Mouse (Mus musculus): Measurements from ENCODE around the gene Hist1h1t. TPM values are rescaled to one million over a fixed set of nuclear protein-coding genes. Genes with fewer than 3 reads are reported as not detected.
"Not testable (repeated sequence)": the region's sequence is repeated elsewhere in the genome, so short reads cannot be mapped to it uniquely, and the experiment has no call there.

Gene Hist1h1t
- polyA plus RNA-seq, 1 experiment from 2014 or later = not detected

DNA sequence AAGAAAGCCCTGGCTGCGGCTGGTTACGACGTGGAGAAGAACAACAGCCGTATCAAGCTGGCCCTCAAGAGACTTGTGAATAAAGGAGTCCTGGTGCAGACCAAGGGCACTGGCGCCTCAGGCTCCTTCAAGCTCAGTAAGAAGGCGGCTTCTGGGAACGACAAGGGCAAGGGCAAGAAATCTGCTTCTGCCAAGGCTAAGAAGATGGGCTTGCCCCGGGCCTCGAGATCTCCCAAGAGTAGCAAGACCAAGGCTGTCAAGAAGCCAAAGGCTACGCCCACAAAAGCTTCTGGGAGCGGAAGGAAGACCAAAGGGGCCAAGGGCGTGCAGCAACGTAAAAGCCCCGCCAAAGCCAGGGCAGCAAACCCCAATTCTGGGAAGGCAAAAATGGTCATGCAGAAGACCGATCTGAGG lies 454 bp downstream of the Hist1h1t start:
- H3K4me2 ChIP-seq (ENCODE audit: low read depth, low read length) = peak overlapping the region; percentile 55
- H3K36me3 ChIP-seq (ENCODE audit: control insufficient read depth, insufficient read depth) = peaks cover 5% of the 10 kb centered on the region; the same call in 1 of the 2 replicates
- peak overlapping the region; percentile 46 for H3K27ac ChIP-seq (ENCODE audit: low read length)
- no peak for ATAC-seq (ENCODE audit: low read depth)
- H3K27me3 ChIP-seq (ENCODE audit: control insufficient read depth, insufficient read depth, low read depth, low read length) = no peaks in the 10 kb centered on the region
- no peaks in the 10 kb centered on the region for H3K9me3 ChIP-seq (replicated peaks; ENCODE audit: control insufficient read depth, low read length)
- H3K4me3 ChIP-seq (ENCODE audit: low read depth, low read length) = peak overlapping the region; percentile 13
- H3K4me1 ChIP-seq (ENCODE audit: control insufficient read depth, low read depth, low read length) = peaks cover 23% of the 10 kb centered on the region
- peak overlapping the region; percentile 54 for H3K9ac ChIP-seq (ENCODE audit: low read depth, low read length)
- WGBS (ENCODE audit: insufficient replicate concordance) = 41% methylated on average over 15 of the region's 15 CpGs

DNA sequence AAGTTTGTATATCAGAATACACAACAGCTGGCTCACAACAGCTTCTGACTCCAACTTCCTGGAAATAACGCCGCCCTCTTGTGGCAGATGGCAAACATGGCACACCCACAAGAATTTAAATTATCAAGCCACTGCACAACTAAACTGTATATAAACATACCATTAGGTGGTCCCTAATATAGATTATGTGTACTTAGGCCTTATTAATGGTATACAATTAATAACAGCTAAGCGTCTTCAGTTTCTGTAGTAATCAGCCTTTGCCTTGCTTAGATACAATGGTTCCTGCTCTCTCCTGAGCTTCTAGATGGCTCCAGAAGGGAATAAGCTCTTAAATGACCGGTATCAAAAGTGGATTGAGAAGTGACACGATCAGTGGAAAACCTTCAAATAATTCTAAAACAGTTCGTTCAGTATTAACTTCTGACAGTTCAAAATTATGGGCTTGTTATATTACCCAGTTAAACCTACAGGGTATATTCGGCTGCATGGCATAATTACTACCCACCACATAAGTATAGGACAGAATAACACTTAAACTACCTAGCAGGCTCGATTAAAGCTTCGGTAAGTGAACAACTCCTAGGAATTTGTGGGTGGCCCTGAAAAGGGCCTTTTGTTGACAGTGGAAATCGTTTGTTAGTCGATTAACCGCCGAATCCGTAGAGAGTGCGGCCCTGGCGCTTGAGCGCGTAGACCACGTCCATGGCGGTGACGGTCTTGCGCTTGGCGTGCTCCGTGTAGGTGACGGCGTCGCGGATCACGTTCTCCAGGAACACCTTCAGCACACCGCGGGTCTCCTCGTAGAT lies 2.1 kb downstream of the Hist1h1t start:
- ATAC-seq (ENCODE audit: low read depth) = peak; percentile 47
- Histone ChIP-seq H3K27ac (ENCODE audit: low read length) (peak overlapping the region; percentile 98), H3K9ac (ENCODE audit: low read depth, low read length) (peak overlapping the region; percentile 75), H3K27me3 (ENCODE audit: control insufficient read depth, insufficient read depth, low read depth, low read length) (no peaks in the 10 kb centered on the region), H3K4me1 (ENCODE audit: control insufficient read depth, low read depth, low read length) (peaks cover 24% of the 10 kb centered on the region), H3K9me3 (replicated peaks; ENCODE audit: control insufficient read depth, low read length) (no peaks in the 10 kb centered on the region), H3K4me3 (ENCODE audit: low read depth, low read length) (peak overlapping the region; percentile 60), H3K36me3 (ENCODE audit: control insufficient read depth, insufficient read depth) (no peaks in the 10 kb centered on the region), H3K4me2 (ENCODE audit: low read depth, low read length) (peak overlapping the region; percentile 71)
- under 1% methylated on average over 24 of the region's 32 CpGs for WGBS (ENCODE audit: insufficient replicate concordance)

DNA sequence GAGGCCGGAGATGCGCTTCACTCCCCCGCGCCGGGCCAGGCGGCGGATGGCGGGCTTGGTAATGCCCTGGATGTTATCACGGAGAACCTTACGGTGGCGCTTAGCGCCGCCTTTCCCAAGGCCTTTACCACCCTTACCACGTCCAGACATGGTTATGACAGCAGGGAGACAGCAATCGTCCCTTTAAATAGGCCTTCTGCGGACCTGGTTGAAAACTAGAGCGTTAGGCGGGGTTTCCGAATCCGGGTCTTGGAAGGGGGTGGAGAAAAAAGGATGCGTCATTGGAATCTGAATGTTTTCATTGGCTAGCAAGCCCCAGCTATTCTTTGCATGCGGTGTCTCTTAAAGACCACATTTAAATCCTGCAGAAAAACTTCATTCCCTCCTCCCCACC lies 2.7 kb downstream of the Hist1h1t start, which contains the start of gene Hist1h4c:
TSS of gene Hist1h4c (minus strand) at position 155 of the 394 bp plus-strand sequence.
- Histone ChIP-seq H3K4me1 (ENCODE audit: control insufficient read depth, low read depth, low read length) (peaks cover 24% of the 10 kb centered on the region), H3K27ac (ENCODE audit: low read length) (peak within 1 kb of the TSS; percentile 98), H3K9me3 (replicated peaks; ENCODE audit: control insufficient read depth, low read length) (no peaks in the 10 kb centered on the region), H3K27me3 (ENCODE audit: control insufficient read depth, insufficient read depth, low read depth, low read length) (no peaks in the 10 kb centered on the region), H3K4me2 (ENCODE audit: low read depth, low read length) (peak within 1 kb of the TSS; percentile 71), H3K9ac (ENCODE audit: low read depth, low read length) (peak within 1 kb of the TSS; percentile 75), H3K36me3 (ENCODE audit: control insufficient read depth, insufficient read depth) (no peaks in the 10 kb centered on the region), H3K4me3 (ENCODE audit: low read depth, low read length) (peak within 1 kb of the TSS; percentile 60)
- WGBS (ENCODE audit: insufficient replicate concordance) = 0% methylated on average over 20 of the region's 22 CpGs
- ATAC-seq (ENCODE audit: low read depth) = peak; percentile 91

DNA sequence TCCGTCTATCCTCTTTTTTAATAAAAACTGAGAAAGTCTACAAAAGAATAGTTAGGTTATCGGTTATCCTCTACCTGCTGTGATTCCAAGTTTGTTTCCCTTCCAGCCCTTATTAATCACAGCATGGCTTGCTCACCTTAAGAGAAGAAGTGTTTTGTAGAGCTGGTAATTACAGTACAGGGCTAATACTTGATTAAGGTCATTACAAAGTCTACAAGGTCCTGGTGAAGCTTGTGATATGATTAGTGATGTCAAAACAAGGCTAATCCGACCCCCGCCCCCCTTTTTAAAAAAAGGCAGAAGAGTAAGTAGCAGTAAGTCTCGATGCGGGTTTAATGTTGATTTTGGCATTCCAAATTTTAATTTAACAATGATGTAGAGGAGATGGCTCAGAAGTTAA lies 3.4 kb downstream of the Hist1h1t start:
- H3K27ac ChIP-seq (ENCODE audit: low read length) = peak overlapping the region; percentile 98
- H3K36me3 ChIP-seq (ENCODE audit: control insufficient read depth, insufficient read depth) = no peaks in the 10 kb centered on the region
- H3K4me2 ChIP-seq (ENCODE audit: low read depth, low read length) = peak overlapping the region; percentile 58
- H3K9me3 ChIP-seq (replicated peaks; ENCODE audit: control insufficient read depth, low read length) = no peaks in the 10 kb centered on the region
- no peak overlapping the region for H3K9ac ChIP-seq (ENCODE audit: low read depth, low read length)
- ATAC-seq (ENCODE audit: low read depth) = no peak
- no peak overlapping the region for H3K4me3 ChIP-seq (ENCODE audit: low read depth, low read length)
- WGBS (ENCODE audit: insufficient replicate concordance) = 69% methylated on average over 6 of the region's 6 CpGs
- H3K4me1 ChIP-seq (ENCODE audit: control insufficient read depth, low read depth, low read length) = peaks cover 24% of the 10 kb centered on the region
- no peaks in the 10 kb centered on the region for H3K27me3 ChIP-seq (ENCODE audit: control insufficient read depth, insufficient read depth, low read depth, low read length)

DNA sequence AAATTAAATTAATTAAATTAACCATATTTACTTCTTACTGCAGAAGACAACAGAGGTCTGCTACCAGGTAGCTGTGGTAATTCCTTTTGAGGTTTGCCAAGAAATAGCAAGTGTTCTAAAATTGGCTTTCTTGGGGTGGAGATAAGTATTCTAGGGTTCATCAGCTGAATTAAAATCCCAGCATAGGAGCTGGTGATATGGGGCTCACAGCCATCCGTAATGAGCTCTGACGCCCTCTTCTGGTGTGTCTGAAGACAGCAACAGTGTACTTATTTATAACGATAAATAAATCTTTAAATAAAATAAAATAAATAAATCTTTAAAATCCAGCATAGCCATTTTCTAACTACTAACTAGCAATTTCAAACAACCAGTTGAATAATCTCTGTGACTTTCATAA lies 4.2 kb downstream of the Hist1h1t start:
- ATAC-seq (ENCODE audit: low read depth) = no peak
- no peaks in the 10 kb centered on the region for H3K27me3 ChIP-seq (ENCODE audit: control insufficient read depth, insufficient read depth, low read depth, low read length)
- no peak overlapping the region for H3K4me3 ChIP-seq (ENCODE audit: low read depth, low read length)
- H3K27ac ChIP-seq (ENCODE audit: low read length) = no peak overlapping the region
- no peak overlapping the region for H3K4me2 ChIP-seq (ENCODE audit: low read depth, low read length)
- no peak overlapping the region for H3K9ac ChIP-seq (ENCODE audit: low read depth, low read length)
- no peaks in the 10 kb centered on the region for H3K9me3 ChIP-seq (replicated peaks; ENCODE audit: control insufficient read depth, low read length)
- peaks cover 24% of the 10 kb centered on the region for H3K4me1 ChIP-seq (ENCODE audit: control insufficient read depth, low read depth, low read length)
- WGBS (ENCODE audit: insufficient replicate concordance) = 64% methylated on average over 3 of the region's 3 CpGs
- H3K36me3 ChIP-seq (ENCODE audit: control insufficient read depth, insufficient read depth) = no peaks in the 10 kb centered on the region

DNA sequence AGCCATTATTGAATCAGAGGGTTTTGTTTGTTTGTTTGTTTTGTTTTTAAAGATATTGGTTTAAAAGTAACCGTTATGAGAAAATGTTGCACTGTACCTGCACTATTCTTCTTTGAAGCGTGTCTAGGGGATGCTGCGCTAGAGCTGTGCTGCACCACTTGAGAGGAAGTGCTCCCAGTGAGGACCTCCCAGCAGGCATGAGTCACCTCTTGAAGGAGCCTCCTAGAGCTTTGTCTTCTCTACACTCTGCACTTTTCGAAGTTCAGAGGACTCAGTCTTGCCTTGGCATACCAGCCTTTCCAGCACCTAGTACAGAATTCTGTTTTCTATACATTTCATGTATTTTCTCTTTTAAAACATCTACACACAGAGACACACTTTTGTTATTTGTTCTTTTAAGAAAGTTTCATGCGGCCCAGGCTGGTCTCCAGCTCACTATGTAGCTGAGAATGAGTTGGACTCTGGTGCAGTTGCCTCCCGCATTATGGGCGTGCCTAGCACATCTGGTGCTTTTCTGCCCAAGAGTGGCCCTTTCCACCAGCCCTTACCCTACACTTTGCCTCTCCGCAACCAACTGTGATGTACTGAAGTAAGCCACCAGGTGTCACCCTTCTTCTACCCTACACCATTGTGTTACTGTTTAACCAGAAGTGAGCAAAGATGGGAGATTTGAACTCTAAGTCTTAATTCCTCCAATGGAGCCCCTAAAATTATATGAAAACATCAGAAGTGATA lies 5.3 kb downstream of the Hist1h1t start:
- H3K9me3 ChIP-seq (replicated peaks; ENCODE audit: control insufficient read depth, low read length) = no peaks in the 10 kb centered on the region
- peak; percentile 8 for ATAC-seq (ENCODE audit: low read depth)
- H3K27me3 ChIP-seq (ENCODE audit: control insufficient read depth, insufficient read depth, low read depth, low read length) = no peaks in the 10 kb centered on the region
- H3K4me2 ChIP-seq (ENCODE audit: low read depth, low read length) = peak overlapping the region; percentile 13; the same call in 1 of the 2 replicates
- peak overlapping the region; percentile 53 for H3K9ac ChIP-seq (ENCODE audit: low read depth, low read length)
- no peaks in the 10 kb centered on the region for H3K36me3 ChIP-seq (ENCODE audit: control insufficient read depth, insufficient read depth)
- H3K4me3 ChIP-seq (ENCODE audit: low read depth, low read length) = no peak overlapping the region
- peaks cover 18% of the 10 kb centered on the region for H3K4me1 ChIP-seq (ENCODE audit: control insufficient read depth, low read depth, low read length)
- 16% methylated on average over 8 of the region's 8 CpGs for WGBS (ENCODE audit: insufficient replicate concordance)
- H3K27ac ChIP-seq (ENCODE audit: low read length) = 0 out of 2 replicates have a peak overlapping the region, but pooled peaks have one; percentile 37

DNA sequence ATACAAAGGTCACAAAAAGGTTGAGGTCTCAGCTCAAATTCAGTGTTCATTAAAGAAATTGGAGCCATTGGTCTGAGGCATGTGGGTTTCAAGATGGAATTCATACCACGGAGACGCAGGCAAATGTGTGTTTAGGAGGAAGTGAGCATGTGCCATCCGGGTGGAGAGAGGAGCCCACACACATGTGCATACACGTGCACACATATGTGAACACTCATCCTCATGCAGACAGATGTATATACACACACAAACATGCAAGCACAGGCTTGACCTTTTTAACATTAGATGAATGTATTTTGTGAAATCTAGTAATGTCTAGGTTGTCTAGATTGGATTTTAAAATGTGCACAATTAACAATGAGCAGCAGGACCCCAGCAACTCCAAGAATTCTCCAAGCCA lies 6.6 kb downstream of the Hist1h1t start:
- H3K4me2 ChIP-seq (ENCODE audit: low read depth, low read length) = no peak overlapping the region
- no peaks in the 10 kb centered on the region for H3K36me3 ChIP-seq (ENCODE audit: control insufficient read depth, insufficient read depth)
- ATAC-seq (ENCODE audit: low read depth) = no peak
- no peaks in the 10 kb centered on the region for H3K27me3 ChIP-seq (ENCODE audit: control insufficient read depth, insufficient read depth, low read depth, low read length)
- no peak overlapping the region for H3K27ac ChIP-seq (ENCODE audit: low read length)
- H3K4me1 ChIP-seq (ENCODE audit: control insufficient read depth, low read depth, low read length) = peaks cover 10% of the 10 kb centered on the region
- H3K9ac ChIP-seq (ENCODE audit: low read depth, low read length) = no peak overlapping the region
- WGBS (ENCODE audit: insufficient replicate concordance) = 48% methylated on average over 4 of the region's 4 CpGs
- no peaks in the 10 kb centered on the region for H3K9me3 ChIP-seq (replicated peaks; ENCODE audit: control insufficient read depth, low read length)
- H3K4me3 ChIP-seq (ENCODE audit: low read depth, low read length) = no peak overlapping the region

DNA sequence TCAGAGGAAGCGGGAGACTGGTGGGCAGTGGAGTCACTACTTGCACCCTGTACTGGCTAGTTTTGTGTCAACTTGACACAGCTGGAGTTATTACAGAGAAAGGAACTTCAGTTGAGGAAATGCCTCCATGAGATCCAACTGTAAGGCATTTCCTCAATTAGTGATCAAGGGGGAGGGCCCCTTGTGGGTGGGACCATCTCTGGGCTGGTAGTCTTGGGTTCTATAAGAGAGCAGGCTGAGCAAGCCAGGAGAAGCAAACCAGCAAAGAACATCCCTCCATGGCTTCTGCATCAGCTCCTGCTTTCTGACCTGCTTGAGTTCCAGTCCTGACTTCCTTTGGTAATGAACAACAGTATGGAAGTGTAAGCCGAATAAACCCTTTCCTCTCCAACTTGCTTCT lies 7.2 kb downstream of the Hist1h1t start:
- H3K27ac ChIP-seq (ENCODE audit: low read length); ATAC-seq (ENCODE audit: low read depth); H3K36me3 ChIP-seq (ENCODE audit: control insufficient read depth, insufficient read depth); H3K9me3 ChIP-seq (replicated peaks; ENCODE audit: control insufficient read depth, low read length); H3K9ac ChIP-seq (ENCODE audit: low read depth, low read length); H3K4me2 ChIP-seq (ENCODE audit: low read depth, low read length); H3K4me3 ChIP-seq (ENCODE audit: low read depth, low read length); H3K27me3 ChIP-seq (ENCODE audit: control insufficient read depth, insufficient read depth, low read depth, low read length); H3K4me1 ChIP-seq (ENCODE audit: control insufficient read depth, low read depth, low read length): not testable (repeated sequence)
- 70% methylated on average over 2 of the region's 2 CpGs for WGBS (ENCODE audit: insufficient replicate concordance)

Data from liver, embryonic 16.5 days (tissue).